Mouse (Mus musculus): ENCODE data around the gene Tbx19. TPM values are rescaled to one million over a fixed set of nuclear protein-coding genes. Genes with fewer than 3 reads are reported as not detected.
A peak's percentile ranks its signal among the peaks of the same experiment; 100 is the strongest.

Gene Tbx19
- polyA plus RNA-seq, 1 experiment from 2014 or later: not detected

DNA sequence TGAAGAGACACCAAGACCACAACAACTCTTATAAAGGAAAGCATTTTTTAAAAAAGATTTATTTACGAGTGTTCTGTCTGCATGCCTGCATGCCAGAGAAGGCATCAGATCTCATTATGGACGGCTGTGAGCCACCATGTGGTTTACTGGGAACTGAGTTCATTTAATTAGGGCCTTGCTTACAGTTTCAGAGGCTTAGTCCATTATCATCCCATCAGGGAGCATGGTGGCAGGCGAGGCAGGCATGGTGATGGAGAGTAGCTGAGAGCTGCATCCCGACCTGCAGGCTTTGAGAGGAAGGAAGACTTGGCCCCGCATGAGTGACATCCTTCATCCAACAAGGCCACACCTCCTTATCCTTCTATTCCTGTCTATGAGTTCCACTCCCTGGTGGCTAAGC lies 52.1 kb downstream of the Tbx19 start:
- no peak overlapping the region for H3K4me2 ChIP-seq (replicated peaks)
- H3K9ac ChIP-seq (replicated peaks): no peak overlapping the region
- H3K4me1 ChIP-seq: peaks cover 3% of the 10 kb centered on the region; the same call in 1 of the 2 replicates
- H3K36me3 ChIP-seq: no peaks in the 10 kb centered on the region
- H3K9me3 ChIP-seq: no peaks in the 10 kb centered on the region
- WGBS: 49% methylated on average over 5 of the region's 5 CpGs
- no peak overlapping the region for H3K27ac ChIP-seq (replicated peaks)
- H3K4me3 ChIP-seq: no peak overlapping the region
- H3K27me3 ChIP-seq: no peaks in the 10 kb centered on the region; the same call in 1 of the 2 replicates
- ATAC-seq (ENCODE audit: low FRiP score, low read depth): no peak

DNA sequence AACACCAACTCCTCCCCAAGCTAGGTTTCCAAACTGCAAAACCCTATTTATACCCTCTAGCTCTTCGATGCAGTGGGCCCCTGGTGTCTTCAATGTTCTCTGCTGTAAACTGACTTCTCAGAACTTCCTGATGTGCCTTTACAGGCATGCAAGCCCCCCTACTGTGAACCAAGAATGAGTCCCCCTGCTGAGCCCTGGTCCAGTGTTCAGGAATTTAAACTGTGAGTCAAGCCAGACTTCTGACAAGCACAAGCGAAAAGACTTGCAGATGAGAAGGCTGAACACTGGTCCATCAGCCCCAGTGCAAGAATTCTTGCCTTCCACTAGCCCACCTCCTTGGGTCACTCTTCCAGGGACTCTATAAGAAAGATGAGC lies 54.6 kb downstream of the Tbx19 start:
- Histone ChIP-seq H3K36me3 (no peaks in the 10 kb centered on the region), H3K4me3 (no peak overlapping the region), H3K27me3 (no peaks in the 10 kb centered on the region), H3K9me3 (no peaks in the 10 kb centered on the region), H3K4me1 (peaks cover 5% of the 10 kb centered on the region; the same call in 1 of the 2 replicates), H3K4me2 (replicated peaks) (no peak overlapping the region), H3K27ac (replicated peaks) (no peak overlapping the region), H3K9ac (replicated peaks) (no peak overlapping the region)
- no peak for ATAC-seq (ENCODE audit: low FRiP score, low read depth)
- WGBS: 56% methylated on average over 2 of the region's 2 CpGs

DNA sequence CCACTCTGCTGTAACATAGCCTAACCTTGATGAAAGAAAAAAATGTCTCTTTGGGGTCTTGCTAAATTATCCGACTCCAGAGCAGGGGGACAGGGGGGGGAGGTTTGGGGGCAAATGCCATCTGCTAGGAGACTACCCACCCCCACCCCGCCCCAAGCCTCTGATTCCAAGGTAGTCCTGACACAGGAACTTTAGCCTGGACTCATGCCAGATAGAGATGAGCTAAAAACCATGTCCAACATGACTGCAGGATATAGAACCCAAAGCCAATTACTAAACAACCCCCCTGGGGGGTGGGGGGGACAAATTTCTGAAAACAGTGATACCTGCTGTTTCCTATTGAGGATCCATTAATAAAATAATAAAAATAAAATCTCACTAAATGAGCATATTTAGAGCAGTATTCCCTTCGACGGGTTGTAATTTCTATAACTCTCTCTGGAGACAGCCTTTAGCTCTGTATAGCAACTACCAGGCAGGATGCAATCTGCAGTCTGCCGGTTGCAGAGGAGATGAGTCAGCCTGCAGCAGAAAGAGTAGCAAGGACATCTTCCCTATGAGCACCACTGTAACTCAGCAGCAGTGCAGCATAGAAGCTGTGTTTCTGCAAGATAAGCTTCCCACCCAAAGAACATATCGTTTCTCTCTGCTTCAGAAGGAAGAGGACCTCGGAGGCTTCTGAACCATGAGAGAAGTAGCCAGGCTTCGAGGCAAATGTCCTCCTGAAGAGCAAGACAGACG lies 55.1 kb downstream of the Tbx19 start:
- H3K27ac ChIP-seq (replicated peaks): 0 out of 2 replicates have a peak overlapping the region, but pooled peaks have one; percentile 15
- WGBS: 76% methylated on average over 9 of the region's 9 CpGs
- no peaks in the 10 kb centered on the region for H3K9me3 ChIP-seq
- peaks cover 5% of the 10 kb centered on the region; the same call in 1 of the 2 replicates for H3K4me1 ChIP-seq
- H3K27me3 ChIP-seq: no peaks in the 10 kb centered on the region
- 0 out of 2 replicates have a peak, but pooled peaks have one; percentile 7 for ATAC-seq (ENCODE audit: low FRiP score, low read depth)
- H3K4me2 ChIP-seq (replicated peaks): no peak overlapping the region
- no peak overlapping the region for H3K4me3 ChIP-seq
- no peaks in the 10 kb centered on the region for H3K36me3 ChIP-seq
- no peak overlapping the region for H3K9ac ChIP-seq (replicated peaks)

DNA sequence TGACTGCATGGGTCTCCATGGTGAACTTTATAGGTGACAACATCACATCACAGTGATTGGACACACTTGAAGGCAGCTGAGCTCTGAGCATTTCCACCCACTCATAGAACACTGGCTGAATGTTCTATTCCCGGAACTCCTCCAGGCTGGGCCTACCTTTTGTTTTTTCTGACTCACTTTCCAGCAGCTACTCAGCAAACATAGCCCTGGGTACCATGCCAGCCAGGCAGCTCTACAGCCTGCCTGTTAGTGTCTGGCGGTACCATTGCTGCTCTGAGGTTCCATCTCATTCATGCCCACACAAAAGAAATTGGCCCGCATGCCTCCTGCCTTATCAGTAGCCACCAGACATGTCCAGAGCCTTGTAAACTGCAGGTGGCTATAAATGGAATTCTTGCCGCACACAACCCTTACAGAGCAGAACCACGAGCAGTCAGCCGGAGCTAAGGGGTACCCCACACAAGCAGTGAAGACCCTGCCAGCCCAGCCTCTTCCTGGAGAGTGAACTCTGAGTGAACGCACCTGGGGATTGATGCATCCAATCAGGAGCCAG lies 55.8 kb downstream of the Tbx19 start:
- peak; percentile 62 for ATAC-seq (ENCODE audit: low FRiP score, low read depth)
- 74% methylated on average over 7 of the region's 7 CpGs for WGBS
- no peak overlapping the region for H3K4me3 ChIP-seq

DNA sequence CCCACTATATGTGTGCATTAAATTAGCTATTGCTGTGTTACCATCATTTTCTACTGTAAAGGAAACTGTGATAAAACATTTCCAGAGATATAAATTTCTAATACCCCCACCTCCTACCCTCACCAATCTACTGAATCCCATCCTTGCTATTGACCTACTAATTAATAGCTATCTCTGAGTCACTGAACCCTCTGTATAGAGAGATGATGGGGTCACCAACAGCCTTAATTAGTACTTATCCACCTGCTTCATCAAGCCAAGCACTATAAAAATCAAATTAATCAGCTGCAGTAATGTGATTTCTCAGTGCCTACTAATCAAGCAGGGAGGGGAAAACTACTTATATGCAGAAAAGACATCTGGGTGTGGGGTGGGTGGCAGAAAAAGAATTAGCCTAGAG lies 61.0 kb downstream of the Tbx19 start:
- no peak for ATAC-seq (ENCODE audit: low FRiP score, low read depth)
- Histone ChIP-seq H3K36me3 (no peaks in the 10 kb centered on the region), H3K4me2 (replicated peaks) (no peak overlapping the region), H3K27ac (replicated peaks) (no peak overlapping the region), H3K9ac (replicated peaks) (no peak overlapping the region), H3K4me3 (no peak overlapping the region), H3K9me3 (no peaks in the 10 kb centered on the region), H3K27me3 (no peaks in the 10 kb centered on the region), H3K4me1 (peaks cover 10% of the 10 kb centered on the region)

More for the DNA sequence above, 55.8 kb downstream of the Tbx19 start:
- H3K36me3 ChIP-seq: no peaks in the 10 kb centered on the region
- H3K27me3 ChIP-seq: no peaks in the 10 kb centered on the region
- no peak overlapping the region for H3K9ac ChIP-seq (replicated peaks)
- 0 out of 2 replicates have a peak overlapping the region, but pooled peaks have one; percentile 15 for H3K27ac ChIP-seq (replicated peaks)
- no peak overlapping the region for H3K4me2 ChIP-seq (replicated peaks)
- peaks cover 5% of the 10 kb centered on the region; the same call in 1 of the 2 replicates for H3K4me1 ChIP-seq
- no peaks in the 10 kb centered on the region for H3K9me3 ChIP-seq

DNA sequence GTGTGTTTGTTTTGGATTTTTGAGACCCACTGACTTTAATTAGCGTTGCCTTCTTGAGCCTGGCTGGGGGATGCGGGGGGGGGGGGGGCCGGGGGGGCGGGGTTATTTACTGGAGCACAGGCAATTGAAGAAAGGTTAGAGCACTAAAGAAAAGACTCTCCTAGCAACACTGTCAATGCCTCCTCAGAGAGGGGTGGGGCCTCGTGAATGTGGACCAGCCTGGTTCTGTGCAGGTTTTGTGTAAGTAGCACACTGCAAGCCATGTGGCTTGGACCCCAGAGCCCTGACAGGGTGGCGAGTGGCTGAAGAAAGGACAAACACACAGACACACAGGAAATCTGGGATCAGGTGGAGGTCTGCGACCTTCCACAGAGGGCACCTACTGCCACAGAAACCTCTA lies 65.7 kb downstream of the Tbx19 start:
- no peak overlapping the region for H3K9ac ChIP-seq (replicated peaks)
- H3K36me3 ChIP-seq: no peaks in the 10 kb centered on the region
- ATAC-seq (ENCODE audit: low FRiP score, low read depth): peak; percentile 63
- H3K27ac ChIP-seq (replicated peaks): 0 out of 2 replicates have a peak overlapping the region, but pooled peaks have one; percentile 1
- peaks cover 24% of the 10 kb centered on the region for H3K4me1 ChIP-seq
- H3K4me3 ChIP-seq: no peak overlapping the region
- WGBS: 18% methylated on average over 7 of the region's 7 CpGs
- H3K9me3 ChIP-seq: no peaks in the 10 kb centered on the region
- H3K27me3 ChIP-seq: 0 out of 2 replicates have a peak, but pooled peaks cover 6% of the 10 kb centered on the region
- no peak overlapping the region for H3K4me2 ChIP-seq (replicated peaks)

DNA sequence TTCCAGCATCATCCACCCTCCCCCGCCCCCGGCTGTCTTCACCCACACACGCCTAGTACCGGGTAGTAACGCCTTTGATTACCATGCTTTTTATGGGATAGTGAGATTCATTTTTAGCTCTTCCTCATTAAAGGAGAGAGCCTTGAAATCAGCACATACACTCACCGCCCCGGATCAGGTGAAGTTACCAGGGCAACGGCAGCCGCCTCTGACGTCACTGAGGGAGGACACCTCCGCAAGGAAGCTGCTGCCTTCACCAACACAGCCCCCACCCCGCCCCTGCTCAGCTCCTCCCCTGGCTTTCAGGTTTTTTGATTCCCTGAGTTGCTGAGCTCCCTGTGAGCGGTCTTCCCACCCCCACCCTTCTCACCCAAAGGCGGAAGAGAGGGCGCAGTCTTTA lies 68.9 kb downstream of the Tbx19 start:
- Histone ChIP-seq H3K9ac (replicated peaks) (no peak overlapping the region; the same call in 1 of the 2 replicates), H3K4me1 (peaks cover 24% of the 10 kb centered on the region), H3K27me3 (0 out of 2 replicates have a peak, but pooled peaks cover 6% of the 10 kb centered on the region), H3K4me2 (replicated peaks) (peak overlapping the region; percentile 47), H3K9me3 (no peaks in the 10 kb centered on the region), H3K36me3 (no peaks in the 10 kb centered on the region), H3K27ac (replicated peaks) (0 out of 2 replicates have a peak overlapping the region, but pooled peaks have one; percentile 15), H3K4me3 (peak overlapping the region; percentile 26)
- peak; percentile 85 for ATAC-seq (ENCODE audit: low FRiP score, low read depth)
- WGBS: 10% methylated on average over 15 of the region's 15 CpGs

DNA sequence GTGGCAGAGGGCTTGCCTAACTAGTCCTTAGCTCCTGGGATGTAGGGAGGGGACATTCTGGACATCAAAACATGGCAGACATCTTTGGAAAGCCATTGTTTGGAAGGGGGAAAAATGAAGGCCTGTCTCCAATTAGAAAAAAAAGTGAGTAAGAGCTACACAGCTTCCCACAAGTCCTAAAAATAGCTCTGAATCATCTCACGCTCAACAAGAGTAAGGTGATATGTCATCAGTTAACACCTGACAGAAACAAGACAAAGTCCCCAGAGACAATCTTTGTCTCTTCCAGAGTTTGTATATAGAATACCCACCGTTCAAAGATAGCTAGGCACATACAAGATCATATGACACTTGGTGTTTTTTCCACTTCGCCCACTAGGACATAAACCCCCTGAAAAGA lies 71.0 kb downstream of the Tbx19 start:
- no peak for ATAC-seq (ENCODE audit: low FRiP score, low read depth)
- no peak overlapping the region for H3K27ac ChIP-seq (replicated peaks)
- no peak overlapping the region for H3K9ac ChIP-seq (replicated peaks)
- 94% methylated on average over 3 of the region's 3 CpGs for WGBS
- H3K4me1 ChIP-seq: peaks cover 16% of the 10 kb centered on the region
- 0 out of 2 replicates have a peak, but pooled peaks cover 6% of the 10 kb centered on the region for H3K27me3 ChIP-seq
- no peaks in the 10 kb centered on the region for H3K36me3 ChIP-seq
- H3K9me3 ChIP-seq: no peaks in the 10 kb centered on the region
- H3K4me2 ChIP-seq (replicated peaks): no peak overlapping the region
- H3K4me3 ChIP-seq: no peak overlapping the region

Other genes with a start within 250 kb of the Tbx19 start
- gene Xcl1, start 225.2 kb downstream of the Tbx19 start, polyA plus RNA-seq (2016; fragmentation: Nextera tagmentation; extraction: Ambion mirVana): not detected in 2 replicates
- 9.5 and 10.4 TPM in 2 replicates for gene Sft2d2, start 33.7 kb upstream of the Tbx19 start, polyA plus RNA-seq (2016; fragmentation: Nextera tagmentation; extraction: Ambion mirVana)
- 101 and 118 TPM in 2 replicates for gene Tiprl, start 76.2 kb upstream of the Tbx19 start, polyA plus RNA-seq (2016; fragmentation: Nextera tagmentation; extraction: Ambion mirVana)
- 3.2 and 3.9 TPM in 2 replicates for gene Gpr161, start 135.0 kb upstream of the Tbx19 start, polyA plus RNA-seq (2016; fragmentation: Nextera tagmentation; extraction: Ambion mirVana)